Mouse (Mus musculus) E14TG2a.4 (cell line): Measurements from ENCODE around the gene Aco1.

Source experiments
- CTCF ChIP-seq: conservative IDR thresholded peaks from 2 replicates; pipeline ENCODE4 v1.5.1; 2014; ENCODE audit warnings: low read length
- POU5F1 ChIP-seq: IDR thresholded peaks from 2 replicates; pipeline ENCODE4 v1.6.1; 2014; ENCODE audit warnings: low read length, borderline replicate concordance

DNA sequence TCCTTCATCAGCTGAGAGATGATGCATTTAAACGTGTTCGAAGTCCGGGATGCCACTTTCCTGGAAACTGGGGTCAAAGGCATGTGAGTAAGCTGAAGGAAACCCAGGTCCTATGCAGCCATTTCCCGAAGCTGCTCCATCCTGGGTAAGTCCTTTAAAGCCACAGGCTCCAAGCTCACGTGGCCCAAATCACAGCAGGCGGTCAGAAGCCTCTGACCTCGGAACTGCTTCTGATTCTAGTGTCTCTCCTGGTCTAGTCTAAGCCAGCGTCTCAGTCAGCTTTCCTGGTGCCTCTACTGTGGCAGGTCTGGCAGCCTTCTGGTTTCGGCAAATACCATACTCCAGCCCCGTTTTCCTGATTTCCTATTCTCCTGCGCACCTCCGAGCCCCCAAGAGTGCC, 77.6 kb downstream of the Aco1 start:
- TF ChIP-seq POU5F1: no peak
- TF ChIP-seq CTCF: no peak
